Mouse (Mus musculus): ENCODE data around the gene E2f6.

DNA sequence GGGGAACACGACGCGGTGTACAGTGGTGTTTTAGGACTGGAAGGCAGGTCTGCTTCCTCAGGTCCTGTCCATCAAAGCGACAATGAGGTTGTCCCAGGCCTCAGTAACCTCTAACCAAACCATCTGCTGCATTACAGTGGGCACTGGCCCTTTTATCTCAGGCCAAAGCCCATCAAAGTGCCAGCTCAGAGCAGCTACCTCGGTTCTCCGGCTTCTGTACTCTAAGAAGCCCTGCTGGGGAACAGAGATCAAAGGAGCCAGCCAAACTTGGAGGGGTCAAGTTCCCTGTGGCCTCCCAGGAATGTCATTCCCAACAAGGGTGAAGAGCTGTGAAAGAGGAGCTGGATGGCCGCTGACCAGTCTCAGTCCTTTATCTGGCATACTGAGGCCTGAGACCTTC is 72.3 kb downstream of the E2f6 start:
- TF ChIP-seq CTCF (IDR thresholded peaks at IDR 0.05; ENCODE audit: low read depth, low read length) (no peak), POLR2A (IDR thresholded peaks at IDR 0.05; ENCODE audit: extremely low read depth, insufficient read depth, low read length) (no peak)
